Mouse (Mus musculus): ENCODE measurements around the gene Dnah1. TPM values are rescaled to one million over a fixed set of nuclear protein-coding genes. Genes with fewer than 3 reads are reported as not detected.
A peak's percentile ranks its signal among the peaks of the same experiment; 100 is the strongest.

Dnah1 gene
- polyA plus RNA-seq, 1 experiment: 1.5 TPM

DNA sequence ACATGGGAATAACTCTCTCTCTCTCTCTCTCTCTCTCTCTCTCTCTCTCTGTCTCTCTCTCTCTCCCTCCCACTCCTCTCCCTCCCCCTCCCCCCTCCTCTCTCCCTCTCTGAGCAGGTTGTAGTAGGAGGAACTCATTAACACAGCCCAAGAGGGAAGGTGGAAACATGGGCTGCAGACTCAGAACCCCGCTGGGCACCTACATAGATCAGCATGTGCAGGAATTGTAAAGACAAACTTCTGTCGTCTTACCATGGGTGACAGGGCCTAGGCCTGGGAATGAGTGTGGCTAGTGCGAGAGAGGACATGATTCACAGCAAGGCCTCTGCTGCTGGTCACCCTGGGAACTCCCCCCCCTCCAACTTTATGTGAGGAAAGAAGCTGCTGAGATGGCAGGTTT, 1.5 kb downstream of the Dnah1 start:
- H3K4me1 ChIP-seq (ENCODE audit: control insufficient read depth, insufficient read depth, low read length): no peaks in the 10 kb centered on the region
- H3K27ac ChIP-seq (ENCODE audit: insufficient read depth, low read length): no peak overlapping the region
- H3K4me3 ChIP-seq (ENCODE audit: insufficient read depth, low read length): no peak overlapping the region
- TF ChIP-seq CTCF (IDR thresholded peaks at IDR 0.05; ENCODE audit: borderline replicate concordance, insufficient read depth, low read length) (no peak), POLR2A (IDR thresholded peaks at IDR 0.05; ENCODE audit: low read depth, low read length) (no peak)

DNA sequence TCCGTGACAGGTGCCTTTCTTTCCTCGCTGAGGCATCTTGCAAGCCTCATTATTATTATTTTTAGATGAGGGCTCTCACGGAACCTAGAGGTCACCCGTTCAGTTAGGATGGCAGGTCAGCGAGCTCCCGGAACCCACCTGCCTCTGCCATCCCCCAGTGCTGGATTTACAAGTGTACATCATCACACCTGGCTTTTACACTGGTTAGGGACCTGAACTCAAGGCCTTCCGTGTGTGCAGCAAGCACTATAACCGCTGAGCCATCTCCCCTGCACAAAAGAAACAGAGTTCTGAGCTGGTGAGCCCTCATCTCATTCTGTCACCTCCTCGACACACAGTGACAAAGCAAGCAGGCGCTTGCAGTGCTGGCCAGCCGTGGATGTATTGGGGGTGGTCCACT, 2.5 kb downstream of the Dnah1 start:
- TF ChIP-seq CTCF (IDR thresholded peaks at IDR 0.05; ENCODE audit: borderline replicate concordance, insufficient read depth, low read length) (no peak), POLR2A (IDR thresholded peaks at IDR 0.05; ENCODE audit: low read depth, low read length) (no peak)
- H3K4me3 ChIP-seq (ENCODE audit: insufficient read depth, low read length): no peak overlapping the region
- no peaks in the 10 kb centered on the region for H3K4me1 ChIP-seq (ENCODE audit: control insufficient read depth, insufficient read depth, low read length)
- H3K27ac ChIP-seq (ENCODE audit: insufficient read depth, low read length): no peak overlapping the region

DNA sequence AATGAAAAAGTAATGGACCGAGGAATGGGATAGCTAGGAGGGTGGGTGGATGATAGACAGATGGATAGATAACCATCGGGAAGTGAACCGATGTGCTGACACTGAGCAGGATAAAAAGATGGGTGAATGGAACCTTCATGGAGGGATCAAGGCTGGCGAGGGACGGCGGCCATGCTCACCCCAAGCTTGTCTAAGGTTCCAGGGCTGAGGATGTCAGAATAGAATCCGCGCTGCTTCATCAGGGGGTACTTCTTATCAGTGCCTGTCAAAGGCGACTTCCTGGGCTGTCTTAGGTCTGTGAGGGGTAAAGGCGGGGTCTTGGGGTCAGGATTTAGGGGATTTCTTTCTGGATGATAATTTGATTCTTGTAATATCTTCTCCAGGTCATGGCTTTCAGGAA, 4.2 kb downstream of the Dnah1 start:
- Histone ChIP-seq H3K4me3 (ENCODE audit: insufficient read depth, low read length) (no peak overlapping the region), H3K4me1 (ENCODE audit: control insufficient read depth, insufficient read depth, low read length) (no peaks in the 10 kb centered on the region), H3K27ac (ENCODE audit: insufficient read depth, low read length) (no peak overlapping the region)
- no peak for TF ChIP-seq POLR2A (IDR thresholded peaks at IDR 0.05; ENCODE audit: low read depth, low read length)

DNA sequence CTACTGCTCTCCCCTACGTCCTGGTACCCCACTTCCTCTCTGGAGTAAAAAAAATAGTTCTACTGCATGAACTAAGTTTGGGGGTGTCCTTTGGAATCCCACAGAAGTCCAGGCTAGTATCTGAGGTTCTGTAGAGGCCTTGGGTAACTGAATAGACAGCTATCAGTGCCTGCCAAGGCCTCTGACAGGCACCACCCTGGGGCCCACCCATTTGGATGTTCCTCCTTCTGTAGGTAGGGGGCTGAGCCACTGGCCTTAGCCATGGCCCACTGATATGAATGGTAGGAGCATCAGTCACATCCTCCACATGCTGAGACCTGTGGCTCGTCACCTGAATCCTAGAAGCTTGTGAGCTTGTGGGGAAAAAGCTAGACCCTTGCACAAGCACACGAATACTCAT, 5.9 kb downstream of the Dnah1 start:
- no peaks in the 10 kb centered on the region for H3K4me1 ChIP-seq (ENCODE audit: control insufficient read depth, insufficient read depth, low read length)
- no peak for TF ChIP-seq CTCF (IDR thresholded peaks at IDR 0.05; ENCODE audit: borderline replicate concordance, insufficient read depth, low read length)
- TF ChIP-seq POLR2A (IDR thresholded peaks at IDR 0.05; ENCODE audit: low read depth, low read length): no peak
- no peak overlapping the region for H3K27ac ChIP-seq (ENCODE audit: insufficient read depth, low read length)

DNA sequence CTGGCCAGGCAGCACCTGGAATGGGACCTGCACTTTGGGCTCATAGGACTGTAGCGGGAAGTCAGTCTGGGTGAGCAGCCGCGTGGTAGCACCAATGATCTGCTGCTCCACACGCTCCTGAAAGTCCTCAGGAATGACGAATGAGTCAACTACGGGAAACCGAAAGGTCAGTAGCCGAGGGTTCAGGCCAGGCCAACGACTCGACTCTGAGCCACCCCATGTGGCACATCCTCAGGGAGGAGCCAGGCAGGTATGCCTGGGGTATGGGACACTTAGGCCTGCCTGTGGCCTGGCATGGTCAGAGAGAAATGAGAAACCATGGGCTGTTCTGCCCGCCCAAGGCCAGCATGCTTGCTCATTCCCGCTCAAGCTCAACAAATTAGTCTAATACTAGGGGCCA, 7.1 kb downstream of the Dnah1 start:
- Histone ChIP-seq H3K27ac (ENCODE audit: insufficient read depth, low read length) (no peak overlapping the region), H3K4me1 (ENCODE audit: control insufficient read depth, insufficient read depth, low read length) (no peaks in the 10 kb centered on the region), H3K4me3 (ENCODE audit: insufficient read depth, low read length) (no peak overlapping the region)
- TF ChIP-seq CTCF (IDR thresholded peaks at IDR 0.05; ENCODE audit: borderline replicate concordance, insufficient read depth, low read length) (no peak), POLR2A (IDR thresholded peaks at IDR 0.05; ENCODE audit: low read depth, low read length) (no peak)

More for the DNA sequence above, 5.9 kb downstream of the Dnah1 start:
- H3K4me3 ChIP-seq (ENCODE audit: insufficient read depth, low read length): no peak overlapping the region

DNA sequence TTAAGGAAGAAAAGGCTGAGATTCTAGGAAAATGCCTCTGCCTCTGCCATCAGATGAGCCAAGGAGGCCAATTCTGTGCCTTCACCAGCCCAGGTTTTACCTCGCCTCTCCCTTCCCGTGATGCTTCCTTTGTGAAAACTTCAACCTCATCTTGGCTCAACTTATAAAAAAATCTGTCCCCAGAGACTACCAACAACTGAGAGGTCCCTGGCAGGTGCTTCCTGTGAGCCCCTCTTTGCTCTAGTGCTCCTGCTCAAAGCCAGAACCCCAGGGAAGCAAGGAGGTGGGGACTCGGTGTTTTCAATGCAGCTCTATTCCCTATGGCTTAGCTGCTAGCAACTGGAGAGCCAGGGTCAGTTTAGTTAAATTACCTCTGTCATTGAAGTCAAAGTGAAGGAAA, 10.5 kb downstream of the Dnah1 start:
- no peak for TF ChIP-seq CTCF (IDR thresholded peaks at IDR 0.05; ENCODE audit: borderline replicate concordance, insufficient read depth, low read length)
- no peak for TF ChIP-seq POLR2A (IDR thresholded peaks at IDR 0.05; ENCODE audit: low read depth, low read length)

DNA sequence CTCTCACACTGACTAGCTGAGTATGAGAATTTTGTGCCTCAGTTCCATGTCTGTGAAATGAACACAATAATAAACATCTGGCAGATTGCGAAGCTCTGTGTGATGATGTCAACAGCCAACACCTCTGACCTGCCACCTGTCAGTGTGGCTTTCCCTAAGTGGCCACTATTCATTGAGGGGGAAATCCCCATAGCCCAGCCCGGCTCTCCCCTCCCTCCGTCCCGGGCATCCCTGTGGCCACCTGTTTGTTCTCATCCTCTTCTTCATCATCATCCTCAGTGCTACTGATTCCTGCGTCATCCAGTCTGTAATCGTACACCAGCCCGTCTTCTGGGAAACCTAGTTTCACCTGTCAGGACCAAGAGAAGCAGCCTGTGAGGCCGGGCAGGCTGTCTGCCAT, 38.0 kb downstream of the Dnah1 start:
- no peak overlapping the region for H3K4me3 ChIP-seq (ENCODE audit: insufficient read depth, low read length)
- TF ChIP-seq POLR2A (IDR thresholded peaks at IDR 0.05; ENCODE audit: low read depth, low read length) (no peak), CTCF (IDR thresholded peaks at IDR 0.05; ENCODE audit: borderline replicate concordance, insufficient read depth, low read length) (no peak)
- H3K27ac ChIP-seq (ENCODE audit: insufficient read depth, low read length): no peak overlapping the region
- H3K4me1 ChIP-seq (ENCODE audit: control insufficient read depth, insufficient read depth, low read length): no peaks in the 10 kb centered on the region

More for the DNA sequence above, 10.5 kb downstream of the Dnah1 start:
- Histone ChIP-seq H3K4me1 (ENCODE audit: control insufficient read depth, insufficient read depth, low read length) (no peaks in the 10 kb centered on the region), H3K27ac (ENCODE audit: insufficient read depth, low read length) (no peak overlapping the region), H3K4me3 (ENCODE audit: insufficient read depth, low read length) (no peak overlapping the region)

DNA sequence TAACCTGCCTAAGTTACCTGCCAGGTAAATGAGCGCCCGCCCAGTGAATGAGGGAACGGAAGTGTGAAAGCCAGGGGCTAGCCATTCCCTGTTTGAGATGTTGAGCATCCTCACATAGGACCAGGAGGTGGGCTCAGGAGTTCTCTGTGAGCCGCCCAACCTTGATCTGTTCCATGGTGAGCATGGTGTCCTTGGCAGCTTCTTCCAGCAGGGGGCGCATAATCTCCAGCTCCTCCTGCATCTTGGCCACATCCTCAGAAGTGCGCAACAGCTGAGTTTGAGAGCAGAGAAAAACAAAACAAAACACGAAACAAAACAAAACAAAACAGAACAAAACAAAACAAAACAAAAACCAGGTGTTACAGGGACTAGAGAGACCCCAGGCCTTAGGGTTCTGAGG, 51.5 kb downstream of the Dnah1 start:
- no peak overlapping the region for H3K4me3 ChIP-seq (ENCODE audit: insufficient read depth, low read length)
- TF ChIP-seq CTCF (IDR thresholded peaks at IDR 0.05; ENCODE audit: borderline replicate concordance, insufficient read depth, low read length) (peak; percentile 92), POLR2A (IDR thresholded peaks at IDR 0.05; ENCODE audit: low read depth, low read length) (no peak)
- no peaks in the 10 kb centered on the region for H3K4me1 ChIP-seq (ENCODE audit: control insufficient read depth, insufficient read depth, low read length)
- H3K27ac ChIP-seq (ENCODE audit: insufficient read depth, low read length): no peak overlapping the region

DNA sequence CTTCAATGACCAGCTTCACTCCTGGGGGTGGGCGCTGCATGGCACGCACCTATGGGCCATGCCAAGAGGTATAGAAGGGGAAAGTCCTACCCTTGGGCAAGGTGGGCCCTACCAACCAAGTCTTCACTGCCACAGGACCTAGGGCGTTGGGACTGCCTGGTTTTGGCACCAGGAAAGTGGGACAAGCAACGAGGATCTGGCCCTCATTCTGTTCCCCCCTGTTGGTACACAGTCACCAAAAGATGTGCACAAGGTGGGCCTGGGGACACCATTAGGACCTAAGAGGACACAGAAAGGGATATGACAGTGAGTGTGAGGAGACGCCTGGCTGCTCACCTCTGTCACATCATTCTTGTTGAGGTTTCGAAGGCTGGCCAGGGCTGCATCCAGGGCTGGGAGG, 52.6 kb downstream of the Dnah1 start:
- Histone ChIP-seq H3K4me1 (ENCODE audit: control insufficient read depth, insufficient read depth, low read length) (no peaks in the 10 kb centered on the region), H3K27ac (ENCODE audit: insufficient read depth, low read length) (no peak overlapping the region), H3K4me3 (ENCODE audit: insufficient read depth, low read length) (no peak overlapping the region)
- TF ChIP-seq POLR2A (IDR thresholded peaks at IDR 0.05; ENCODE audit: low read depth, low read length) (no peak), CTCF (IDR thresholded peaks at IDR 0.05; ENCODE audit: borderline replicate concordance, insufficient read depth, low read length) (no peak)

DNA sequence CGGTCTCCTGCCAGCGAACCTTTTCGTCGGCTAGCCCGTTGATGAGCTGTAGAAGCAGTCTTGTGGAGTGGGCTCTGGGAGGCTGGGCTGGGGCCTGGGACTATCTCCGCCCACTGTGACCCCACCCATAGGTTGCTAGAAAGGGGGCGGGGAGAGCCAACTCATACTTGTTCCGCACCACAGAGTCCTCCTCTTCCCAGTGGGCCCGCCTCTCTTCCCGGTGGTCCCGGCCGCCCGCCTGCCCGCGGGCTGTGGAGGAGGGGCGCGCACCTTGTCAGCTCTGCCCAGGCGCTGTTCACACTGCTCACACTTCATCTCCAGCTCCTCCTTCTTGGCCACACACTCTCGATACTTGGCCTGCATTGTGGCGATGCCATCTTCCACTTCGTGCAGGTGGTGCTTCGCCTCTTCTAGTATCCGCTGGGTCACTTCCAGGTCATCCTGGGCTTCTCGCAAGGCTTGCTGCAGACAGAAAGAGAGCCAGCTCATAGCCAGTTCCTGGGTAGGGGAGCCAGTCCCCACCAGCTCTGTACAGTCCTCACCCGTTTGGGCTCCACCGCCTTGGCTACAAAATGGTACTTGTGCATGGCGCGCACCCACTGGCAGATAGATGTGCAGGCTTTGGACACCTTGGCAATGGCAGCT, 54.1 kb downstream of the Dnah1 start:
- H3K27ac ChIP-seq (ENCODE audit: insufficient read depth, low read length): no peak overlapping the region
- TF ChIP-seq POLR2A (IDR thresholded peaks at IDR 0.05; ENCODE audit: low read depth, low read length): no peak
- no peak for TF ChIP-seq CTCF (IDR thresholded peaks at IDR 0.05; ENCODE audit: borderline replicate concordance, insufficient read depth, low read length)
- H3K4me3 ChIP-seq (ENCODE audit: insufficient read depth, low read length): no peak overlapping the region
- H3K4me1 ChIP-seq (ENCODE audit: control insufficient read depth, insufficient read depth, low read length): no peaks in the 10 kb centered on the region

Measured in embryonic fibroblast, embryonic 13.5 days (primary cell).